Mouse (Mus musculus) thymus, adult 2 months (tissue): ENCODE measurements at regions not wholly inside any gene's neighbourhood (a gene's known extent, or its start where the extent isn't known, plus 50 kb on each side); places are given as distances from the start of the nearest gene placed in this dataset.

Experiments used
- CTCF ChIP-seq: fragments of 200-500 bp; IDR thresholded peaks from 2 replicates; pipeline ENCODE4 v1.5.1; 2012; ENCODE audit warnings: mild to moderate bottlenecking, control low read depth, low read length, moderate library complexity, borderline replicate concordance; ENCODE audit not compliant: control insufficient read depth, poor library complexity, insufficient read depth; ENCODE audit errors: extremely low read depth
- POLR2A ChIP-seq: fragments of 200-500 bp; IDR thresholded peaks from 2 replicates; pipeline ENCODE4 v1.6.1; 2012; ENCODE audit warnings: mild to moderate bottlenecking, low read length, control low read depth, moderate library complexity; ENCODE audit not compliant: control insufficient read depth, poor library complexity, insufficient read depth; ENCODE audit errors: extremely low read depth

- TF ChIP-seq CTCF = no peak
- TF ChIP-seq POLR2A = no peak
These were observed 132.1 kb downstream of the Olfr1505 start for GRCm38 (mm10) chr19:14045456-14045855.
